Mouse (Mus musculus) left cerebral cortex, postnatal 25 days (tissue): ENCODE results near the gene Olfr98. TPM values are rescaled to one million over a fixed set of nuclear protein-coding genes. Genes with fewer than 3 reads are reported as not detected.
"Not testable (repeated sequence)": the region's sequence is repeated elsewhere in the genome, so short reads cannot be mapped to it uniquely, and the experiment has no call there.

Source experiments
- DNase-seq, 2 experiments: peaks; one replicate each; pipeline ENCODE4 v3.0.0; 2022; ENCODE audit warnings: low spot score in 2 of 2, mixed read lengths in 1 of 2
- intact Hi-C: fragments of 180-260 bp; cut with DNase I; formaldehyde crosslinking; loops from one replicate; pipeline ENCODE4 v1.15.1; 2025
- total RNA-seq, 2 experiments: library from RNA; stranded (reverse); gene quantifications; 2 replicates each; pipeline ENCODE4 v1.2.3; 2021

The Olfr98 gene
- total RNA-seq = not detected

DNA sequence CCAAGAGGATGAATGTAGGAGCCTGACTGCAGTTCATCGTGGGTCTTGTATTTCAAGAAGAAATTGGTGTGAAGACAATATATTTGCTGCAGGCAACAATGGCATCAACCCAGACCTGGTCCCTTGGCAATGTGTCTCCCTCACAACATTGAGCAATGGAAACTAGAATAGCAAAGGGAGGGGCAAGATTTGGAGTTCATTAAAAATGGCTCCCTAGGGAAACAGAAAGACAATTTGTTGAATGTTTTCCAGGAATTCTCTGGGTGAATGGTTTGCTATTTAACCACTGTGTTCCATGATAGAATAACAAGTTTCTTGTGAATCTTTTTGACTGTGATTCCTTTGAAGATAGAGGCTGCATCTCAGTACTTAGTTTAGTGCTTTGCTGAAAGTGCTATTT, at the start of gene Olfr98:
Gene Olfr98 (minus strand): TSS at position 124 of the 400 bp plus-strand sequence.
- DNase-seq = no peak
- intact Hi-C loops = no loop called here

DNA sequence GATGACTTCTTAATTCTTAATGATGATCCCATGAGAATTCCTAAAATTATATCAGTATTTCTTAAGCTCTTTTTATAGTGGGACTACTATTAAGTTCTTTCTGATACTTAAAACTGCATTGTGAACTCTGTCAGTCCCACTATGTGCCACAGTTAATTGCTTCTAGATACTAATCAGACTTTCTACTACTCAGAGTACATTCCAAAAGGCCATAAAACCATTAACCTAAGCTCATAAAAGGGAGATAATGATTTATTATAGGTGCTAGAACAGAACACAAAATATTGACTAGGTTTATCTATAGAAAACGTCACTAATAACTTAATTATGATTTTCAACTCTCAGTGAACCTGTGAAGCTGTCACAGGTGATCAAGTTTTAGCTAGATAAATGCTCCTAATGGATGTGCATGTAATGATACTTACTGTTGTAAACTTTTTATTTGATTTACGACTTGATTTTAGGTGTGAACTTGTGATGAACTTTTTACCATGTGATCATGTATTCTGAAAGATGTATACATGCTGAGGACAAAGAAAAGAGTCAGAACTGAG, 46.7 kb upstream of the Olfr98 start:
- DNase-seq = no peak
- intact Hi-C loops = no loop called here

DNA sequence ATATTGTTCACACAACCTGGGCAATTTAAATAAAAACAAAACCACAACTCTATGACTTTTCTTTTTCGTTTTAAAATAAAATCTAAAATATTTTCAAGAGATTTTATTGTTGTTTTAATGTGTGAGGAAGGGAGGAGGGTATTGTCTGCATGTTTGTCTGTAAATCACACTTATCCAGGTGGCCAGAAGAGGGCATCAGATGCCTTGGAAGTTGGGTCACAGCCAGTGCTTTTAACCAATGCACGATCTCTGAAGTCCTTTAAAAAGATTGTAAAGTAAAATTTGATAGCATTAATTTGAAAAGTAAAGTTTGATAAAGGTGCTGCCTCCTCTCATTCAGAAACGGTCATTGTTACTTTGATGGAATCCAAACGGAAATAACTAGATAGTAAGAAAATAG, 44.9 kb upstream of the Olfr98 start:
- DNase-seq = peak in 1 of 2 experiments; percentile 1
- intact Hi-C loops = no loop called here

DNA sequence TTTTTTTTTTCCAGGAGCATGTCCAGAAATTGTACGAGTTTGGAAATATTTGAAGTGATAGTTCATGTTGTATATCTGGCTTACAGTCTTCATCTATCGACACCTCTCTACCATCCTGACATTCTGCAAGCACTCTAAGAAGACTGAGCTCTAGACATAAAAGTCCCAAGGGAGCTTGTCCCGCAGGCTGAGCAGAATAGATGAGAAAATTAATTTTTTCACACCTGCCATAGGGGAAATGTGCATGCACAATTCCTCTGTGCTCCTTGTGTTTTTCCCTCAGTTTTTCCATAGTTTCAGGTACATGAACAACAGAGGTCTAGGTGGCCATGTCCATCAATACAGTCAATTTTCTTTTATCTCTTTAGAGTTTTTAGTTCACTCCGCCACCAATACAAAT, 40.7 kb upstream of the Olfr98 start, which contains the start of gene Olfr101:
Gene Olfr101 (minus strand): TSS at position 101 of the 400 bp plus-strand sequence.
- intact Hi-C loops = no loop called here
- no peak for DNase-seq

DNA sequence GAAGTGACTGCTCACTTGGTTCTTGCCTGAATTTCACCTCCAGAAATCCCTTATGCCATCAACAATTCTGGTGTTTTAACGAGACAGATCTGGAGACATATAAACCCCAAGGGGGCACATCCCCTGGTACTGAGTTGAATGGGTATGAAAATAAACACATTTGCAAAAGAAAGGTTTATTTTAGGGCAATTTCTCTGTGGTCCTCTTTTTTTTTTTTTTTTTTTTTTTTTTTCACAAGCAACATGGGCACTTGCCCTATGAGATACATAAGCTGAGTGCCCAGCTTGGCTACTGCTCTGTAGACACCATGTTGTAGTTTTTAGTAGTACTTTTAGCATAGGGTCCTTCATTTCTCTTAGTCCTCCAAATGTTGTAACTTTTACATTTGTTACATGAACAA, 19.8 kb upstream of the Olfr98 start, which contains the start of gene Olfr99:
Gene Olfr99 (minus strand): TSS at position 101 of the 400 bp plus-strand sequence.
- intact Hi-C loops = no loop called here
- no peak for DNase-seq

DNA sequence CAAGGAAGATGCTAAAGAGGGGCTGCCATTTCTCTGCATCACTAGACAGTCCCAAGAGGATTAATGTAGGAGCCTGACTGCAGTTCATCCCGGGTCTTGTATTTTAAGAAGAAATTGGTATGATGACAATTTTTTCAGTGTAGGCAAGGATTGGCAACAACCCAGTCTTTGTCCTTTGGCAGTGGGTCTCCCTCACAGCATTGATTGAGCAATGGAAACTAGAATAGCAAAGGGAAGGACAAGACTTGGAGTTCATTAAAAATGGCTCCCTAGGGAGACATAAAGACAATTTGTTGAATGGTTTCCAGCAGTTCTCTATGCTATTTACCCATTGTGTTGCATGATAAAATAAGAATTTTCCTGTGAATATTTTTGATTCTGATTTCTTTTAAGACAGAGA, 16.8 kb upstream of the Olfr98 start:
- DNase-seq = no peak
- intact Hi-C loops = no loop called here

DNA sequence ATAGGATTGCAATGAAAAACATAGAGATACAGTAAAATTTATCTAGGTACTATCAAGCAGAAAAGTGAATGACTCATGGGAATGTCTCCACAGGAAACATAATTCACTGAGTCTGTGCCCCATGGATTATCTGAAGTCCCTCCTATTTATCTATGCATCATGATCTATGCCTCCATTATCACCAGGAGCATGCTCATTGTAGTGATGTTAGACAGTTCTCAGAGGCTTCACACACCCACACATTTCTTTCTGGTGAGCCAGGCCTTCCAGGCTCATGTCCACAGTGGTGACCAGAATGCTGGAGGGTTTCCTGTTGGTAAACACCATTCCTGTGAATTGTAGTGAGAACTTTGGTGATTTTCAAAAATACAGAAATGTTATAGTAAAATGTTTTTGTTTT, 13.0 kb upstream of the Olfr98 start:
- intact Hi-C loops = no loop called here
- DNase-seq = no peak

DNA sequence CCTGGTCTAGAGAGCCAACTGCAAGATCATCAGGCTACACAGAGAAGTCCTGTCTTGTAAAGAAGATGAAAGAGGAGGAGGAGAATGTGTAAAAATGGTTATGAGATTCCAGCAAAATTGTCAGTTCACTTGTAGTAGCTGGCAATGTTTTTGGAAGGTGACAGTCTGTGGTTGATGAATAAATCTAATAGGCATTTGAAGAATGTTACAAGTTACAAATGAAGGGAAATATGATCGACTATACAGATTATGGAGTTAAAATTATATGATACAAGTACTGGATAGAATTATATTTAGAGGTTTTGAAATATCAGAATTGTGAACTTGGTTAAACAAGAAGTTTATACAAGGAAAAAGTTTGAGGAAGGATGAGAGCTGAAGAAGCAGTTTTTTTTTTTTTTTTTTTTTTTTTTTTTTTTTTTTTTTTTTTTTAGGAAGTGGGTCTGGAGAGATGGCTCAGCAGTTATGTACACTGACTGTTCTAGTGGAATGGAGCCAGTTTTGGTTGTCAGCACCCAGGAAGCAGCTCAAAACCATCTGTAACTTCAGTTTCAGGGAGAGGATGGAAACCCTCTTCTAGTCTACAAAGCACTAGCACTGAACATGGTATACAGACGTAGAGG, 12.2 kb upstream of the Olfr98 start:
- DNase-seq = no peak
- intact Hi-C loops = no loop called here

DNA sequence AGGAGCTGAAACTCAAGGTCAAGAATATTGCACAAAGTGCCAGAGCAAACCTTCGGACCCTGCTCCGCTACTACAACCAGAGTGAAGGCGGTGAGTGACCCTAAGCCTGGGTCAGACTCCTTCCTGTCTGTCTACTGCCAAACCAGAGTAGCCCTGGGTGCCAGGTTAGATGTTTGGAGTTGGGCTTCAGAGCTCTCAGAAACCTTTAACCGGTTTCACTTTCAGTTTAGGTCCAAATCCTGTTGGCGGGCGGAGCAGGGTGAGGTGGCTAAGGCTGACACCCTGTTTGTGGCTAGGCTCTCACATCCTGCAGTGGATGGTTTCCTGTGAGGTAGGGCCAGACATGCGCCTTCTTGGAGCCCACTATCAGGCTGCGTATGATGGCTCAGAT, 7.1 kb upstream of the Olfr98 start:
- intact Hi-C loops = no loop called here
- peak; percentile 4 to 6 for DNase-seq

DNA sequence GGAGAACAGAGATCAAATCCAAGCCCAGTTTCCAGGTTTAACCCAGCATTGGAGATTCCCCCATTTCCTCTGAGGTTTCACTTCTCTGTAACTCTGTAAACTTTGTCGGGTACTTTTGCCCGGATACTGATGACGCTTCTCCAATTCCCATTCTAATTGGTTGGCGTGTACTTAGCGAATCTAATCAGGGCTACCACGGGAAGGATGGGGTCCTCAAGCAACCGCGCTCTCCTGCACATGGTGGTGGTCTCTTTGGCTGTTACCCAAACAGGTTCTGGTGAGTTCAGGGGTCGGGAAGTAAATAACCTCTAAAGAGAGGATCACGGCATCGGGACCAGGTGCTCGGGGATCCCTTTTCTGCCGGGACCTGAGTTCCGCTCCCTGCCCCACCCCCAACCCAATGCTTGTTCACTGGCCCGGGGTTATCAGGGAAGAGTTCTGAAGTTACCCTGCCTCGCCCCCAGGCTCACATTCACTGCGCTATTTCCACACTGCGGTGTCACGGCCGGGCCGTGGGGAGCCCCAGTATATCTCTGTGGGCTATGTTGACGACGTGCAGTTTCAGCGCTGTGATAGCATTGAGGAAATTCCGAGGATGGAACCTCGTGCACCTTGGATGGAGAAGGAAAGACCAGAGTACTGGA, 6.6 kb upstream of the Olfr98 start, which contains the start of gene H2-M3:
Gene H2-M3 (plus strand): TSS at position 163 of the 644 bp plus-strand sequence.
- peak; percentile 91 to 94 for DNase-seq
- intact Hi-C loops = no loop called here

DNA sequence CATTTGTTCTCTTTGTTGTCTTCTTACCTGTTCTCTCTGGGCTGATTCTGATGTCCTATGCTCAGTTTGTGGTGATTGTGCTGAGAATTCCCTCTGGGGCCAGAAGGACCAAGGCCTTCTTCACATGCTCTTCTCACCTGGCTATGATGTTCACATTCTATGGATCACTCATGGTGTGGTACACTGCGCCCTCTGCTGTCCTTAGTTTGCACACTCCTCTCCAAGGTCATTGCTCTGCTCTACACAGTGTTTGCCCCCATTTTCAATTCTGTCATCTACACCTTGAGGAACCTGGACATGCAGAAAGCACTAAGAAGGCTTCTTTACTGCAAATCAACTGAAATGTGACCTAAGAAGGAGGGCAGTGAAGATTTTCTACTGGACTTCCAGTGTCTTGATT, 13.0 kb downstream of the Olfr98 start:
- intact Hi-C loops = no loop called here
- DNase-seq = peak in 1 of 2 experiments; percentile 8

DNA sequence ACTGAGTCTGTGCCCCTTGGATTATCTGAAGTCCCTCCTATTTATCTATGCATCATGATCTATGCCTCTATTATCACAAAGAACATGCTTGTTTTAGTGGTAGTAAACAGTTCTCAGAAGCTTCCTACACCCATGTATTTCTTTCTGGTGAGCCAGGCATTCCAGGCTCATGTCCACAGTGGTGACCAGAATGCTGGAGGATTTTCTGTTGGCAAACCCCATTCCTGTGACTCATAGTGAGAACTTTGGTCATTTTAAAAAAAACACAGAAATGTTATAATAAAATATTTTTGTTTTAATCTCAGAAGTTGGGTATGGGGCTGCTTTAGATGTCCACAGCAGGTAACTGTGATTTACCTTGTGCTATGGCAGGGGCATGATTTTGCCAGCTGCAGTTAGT, 14.1 kb downstream of the Olfr98 start:
- no peak for DNase-seq
- intact Hi-C loops = no loop called here

DNA sequence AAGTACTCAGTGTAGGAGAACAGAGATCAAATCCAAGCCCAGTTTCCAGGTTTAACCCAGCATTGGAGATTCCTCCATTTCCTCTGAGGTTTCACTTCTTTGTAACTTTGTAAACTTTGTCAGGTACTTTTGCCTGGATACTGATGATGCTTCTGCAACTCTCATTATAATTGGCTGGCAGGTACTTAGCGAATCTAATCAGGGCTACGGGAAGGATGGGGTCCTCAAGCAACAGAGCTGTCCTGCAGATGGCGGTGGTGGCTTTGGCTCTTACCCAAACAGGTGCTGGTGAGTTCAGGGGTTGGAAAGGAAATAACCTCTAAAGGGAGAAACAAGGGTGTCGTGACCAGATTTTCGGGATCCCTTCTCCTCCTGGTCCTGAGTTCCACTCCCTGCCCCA, 16.8 kb downstream of the Olfr98 start:
- peak; percentile 36 to 60 for DNase-seq
- intact Hi-C loops = no loop called here

DNA sequence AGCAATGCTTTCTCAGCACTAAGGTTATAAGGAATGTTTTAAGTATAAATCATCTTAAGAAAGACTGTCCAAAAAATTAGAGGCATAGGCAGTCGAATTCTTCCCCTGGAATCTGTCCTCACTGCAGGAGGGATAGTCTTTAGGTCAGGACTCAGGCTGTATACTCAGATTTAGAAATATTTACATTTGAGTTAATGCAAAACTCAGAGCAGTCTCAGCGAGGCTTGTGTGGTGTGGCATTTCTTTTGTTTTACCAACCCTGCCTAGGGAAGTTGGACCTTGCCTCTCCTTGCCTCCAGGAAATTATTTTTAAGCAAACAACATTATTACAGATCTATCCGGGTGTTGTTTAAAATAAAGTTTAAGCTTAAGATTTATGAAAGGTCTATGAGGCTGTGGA, 21.4 kb downstream of the Olfr98 start:
- intact Hi-C loops = no loop called here
- no peak for DNase-seq

DNA sequence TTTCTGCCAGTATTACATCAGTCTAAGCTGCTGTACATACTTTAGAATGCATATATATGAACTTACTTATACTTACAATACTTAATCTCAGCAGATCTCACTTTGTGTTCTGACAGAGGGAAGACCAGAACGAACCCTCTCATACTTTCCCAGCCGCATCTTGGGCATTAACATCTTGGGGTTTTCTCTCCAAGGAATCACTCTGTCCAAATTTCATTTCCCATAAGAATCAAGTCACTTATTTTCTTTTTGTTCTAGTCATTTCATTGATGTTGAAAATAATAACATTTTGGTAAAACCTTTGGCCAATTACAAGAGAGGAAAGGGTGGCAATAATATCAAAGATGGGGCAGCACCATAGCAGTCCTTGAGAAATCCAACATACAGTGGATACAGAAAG, 26.3 kb downstream of the Olfr98 start, which contains the start of gene Olfr97:
Gene Olfr97 (minus strand): TSS at position 101 of the 400 bp plus-strand sequence.
- intact Hi-C loops, DNase-seq: not testable (repeated sequence)

DNA sequence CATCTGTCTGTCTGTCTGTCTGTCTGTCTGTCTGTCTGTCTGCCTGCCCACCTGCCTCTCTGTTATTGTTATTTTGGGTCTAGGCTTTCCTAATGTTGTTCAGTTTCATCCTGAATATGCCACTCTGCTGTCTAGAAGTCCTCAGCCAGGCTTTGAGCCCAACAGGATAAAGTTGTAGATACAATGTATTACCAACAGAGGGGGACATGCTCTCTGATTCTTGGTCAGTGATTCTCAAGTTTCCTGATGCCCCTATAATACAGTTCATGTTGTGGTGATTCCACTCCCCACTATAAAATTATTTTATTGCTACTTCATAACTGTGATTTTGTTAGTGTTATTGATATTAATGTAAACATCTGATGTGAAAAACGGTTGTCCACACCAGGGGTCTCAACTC, 41.7 kb downstream of the Olfr98 start:
- DNase-seq = no peak
- intact Hi-C loops = no loop called here

DNA sequence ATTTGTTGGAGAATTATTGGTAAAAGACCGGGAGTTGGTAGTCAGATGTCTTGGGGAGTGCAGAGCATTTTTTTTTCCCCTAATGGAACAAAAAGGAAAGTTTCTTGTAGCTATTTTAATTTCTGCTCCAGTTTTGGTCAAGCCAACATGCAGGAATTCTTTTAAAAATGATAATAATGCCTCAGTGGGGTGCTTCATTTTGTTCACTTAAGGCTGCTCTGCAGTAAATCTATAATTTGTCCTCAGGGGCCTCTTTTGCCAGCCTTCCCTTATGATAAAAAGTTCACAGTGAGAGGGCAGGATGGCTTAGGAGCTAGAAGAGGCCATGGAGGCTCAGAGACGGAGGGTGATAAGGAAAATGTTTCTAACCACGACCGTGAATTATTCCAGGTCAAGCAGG, 43.7 kb downstream of the Olfr98 start, which contains the start of gene Olfr96:
Gene Olfr96 (plus strand): TSS at position 301 of the 400 bp plus-strand sequence.
- no peak for DNase-seq
- intact Hi-C loops = no loop called here

DNA sequence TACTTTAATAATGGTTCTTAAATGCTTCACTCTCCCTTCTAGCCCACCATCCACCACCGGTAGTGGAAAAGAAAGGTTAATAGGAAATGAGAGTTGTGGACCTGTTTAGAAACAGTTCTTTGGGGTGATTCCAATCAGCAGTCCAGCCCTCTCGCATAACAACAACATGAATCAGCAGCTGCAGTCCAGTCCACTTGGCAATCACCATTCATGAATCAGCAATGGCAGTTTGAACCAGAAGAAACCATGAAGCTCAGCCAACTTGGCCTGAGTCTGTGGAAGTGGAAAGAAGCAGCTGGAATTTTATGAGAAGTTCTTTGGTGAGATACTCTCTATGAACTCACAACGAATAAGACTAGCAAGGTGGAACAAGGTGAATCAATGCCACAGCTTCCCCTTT, 45.1 kb downstream of the Olfr98 start:
- intact Hi-C loops = no loop called here
- no peak for DNase-seq

DNA sequence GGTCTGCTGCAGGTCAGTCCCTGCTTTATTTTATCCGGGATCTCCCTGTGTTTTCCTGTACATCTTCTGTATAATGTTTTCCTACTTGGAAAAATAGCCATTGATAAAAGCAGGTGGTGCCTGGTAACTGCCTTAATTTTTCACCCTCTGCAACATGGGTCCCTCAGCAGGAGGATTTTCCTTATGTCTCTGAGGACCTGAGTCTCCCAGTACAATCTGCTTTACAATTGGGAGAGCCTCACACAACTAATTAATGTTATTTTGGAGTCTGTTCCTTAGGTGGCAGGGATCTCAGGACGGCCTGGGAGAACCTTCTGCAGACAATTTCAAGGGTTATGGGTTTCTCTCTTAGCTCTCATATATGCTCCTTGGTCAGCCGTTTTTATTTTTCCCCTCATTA, 50.5 kb downstream of the Olfr98 start, which contains the start of gene Olfr95:
Gene Olfr95 (minus strand): TSS at position 101 of the 400 bp plus-strand sequence.
- intact Hi-C loops = no loop called here
- DNase-seq = no peak
